Mouse (Mus musculus) neural tube, postnatal 0 days (tissue): ENCODE results near the gene Otos. TPM values are rescaled to one million over a fixed set of nuclear protein-coding genes. Genes with fewer than 3 reads are reported as not detected.

ENCODE experiments used
- polyA plus RNA-seq: library from polyadenylated mRNA; unstranded; fragments of >200 nt; fragmentation: Nextera tagmentation; extraction: Ambion mirVana; gene quantifications from 2 replicates; pipeline ENCODE4 v1.2.1, GENCODE M21; 2015

Otos gene
- 0.68 and 0.70 TPM in 2 replicates for polyA plus RNA-seq

GRCm38 (mm10) chr1:92648673-92649072, at the start of gene Otos:
Gene Otos (minus strand): TSS chr1:92648841.

GRCm38 (mm10) chr1:92641514-92642272, 6.9 kb downstream of the Otos start, which contains the start of gene Cops9:
Gene Cops9 (minus strand): TSS chr1:92641985.

GRCm38 (mm10) chr1:92617488-92617887, 31.2 kb downstream of the Otos start, which contains the start of gene Olfr12:
Gene Olfr12 (plus strand): TSS chr1:92617788.

GRCm38 (mm10) chr1:92605482-92605881, 43.2 kb downstream of the Otos start, which contains the start of gene Olfr1410:
Gene Olfr1410 (plus strand): TSS chr1:92605782.

Other genes with a start within 250 kb of the Otos start
- gene Ndufa10, start 175.0 kb downstream of the Otos start, polyA plus RNA-seq: 386 and 399 TPM in 2 replicates
- not detected in 2 replicates for gene Olfr1416, start 163.7 kb downstream of the Otos start, polyA plus RNA-seq
- not detected in 2 replicates for gene Olfr1415, start 152.7 kb downstream of the Otos start, polyA plus RNA-seq
- not detected in 2 replicates for gene Olfr1414, start 130.2 kb downstream of the Otos start, polyA plus RNA-seq
- not detected in 2 replicates for gene Olfr1413, start 77.5 kb downstream of the Otos start, polyA plus RNA-seq
- gene Olfr1412, start 63.1 kb downstream of the Otos start, polyA plus RNA-seq: not detected in 2 replicates
- not detected in 2 replicates for gene Olfr1411, start 54.4 kb downstream of the Otos start, polyA plus RNA-seq
- not detected in 2 replicates for gene Olfr1410, start 43.1 kb downstream of the Otos start, polyA plus RNA-seq
- gene Olfr12, start 31.1 kb downstream of the Otos start, polyA plus RNA-seq: not detected in 2 replicates
- 711 and 736 TPM in 2 replicates for gene Cops9, start 6.9 kb downstream of the Otos start, polyA plus RNA-seq
- gene Gpc1, start 182.8 kb upstream of the Otos start, polyA plus RNA-seq: 54.3 and 63.1 TPM in 2 replicates